In the genomic region with DNA sequence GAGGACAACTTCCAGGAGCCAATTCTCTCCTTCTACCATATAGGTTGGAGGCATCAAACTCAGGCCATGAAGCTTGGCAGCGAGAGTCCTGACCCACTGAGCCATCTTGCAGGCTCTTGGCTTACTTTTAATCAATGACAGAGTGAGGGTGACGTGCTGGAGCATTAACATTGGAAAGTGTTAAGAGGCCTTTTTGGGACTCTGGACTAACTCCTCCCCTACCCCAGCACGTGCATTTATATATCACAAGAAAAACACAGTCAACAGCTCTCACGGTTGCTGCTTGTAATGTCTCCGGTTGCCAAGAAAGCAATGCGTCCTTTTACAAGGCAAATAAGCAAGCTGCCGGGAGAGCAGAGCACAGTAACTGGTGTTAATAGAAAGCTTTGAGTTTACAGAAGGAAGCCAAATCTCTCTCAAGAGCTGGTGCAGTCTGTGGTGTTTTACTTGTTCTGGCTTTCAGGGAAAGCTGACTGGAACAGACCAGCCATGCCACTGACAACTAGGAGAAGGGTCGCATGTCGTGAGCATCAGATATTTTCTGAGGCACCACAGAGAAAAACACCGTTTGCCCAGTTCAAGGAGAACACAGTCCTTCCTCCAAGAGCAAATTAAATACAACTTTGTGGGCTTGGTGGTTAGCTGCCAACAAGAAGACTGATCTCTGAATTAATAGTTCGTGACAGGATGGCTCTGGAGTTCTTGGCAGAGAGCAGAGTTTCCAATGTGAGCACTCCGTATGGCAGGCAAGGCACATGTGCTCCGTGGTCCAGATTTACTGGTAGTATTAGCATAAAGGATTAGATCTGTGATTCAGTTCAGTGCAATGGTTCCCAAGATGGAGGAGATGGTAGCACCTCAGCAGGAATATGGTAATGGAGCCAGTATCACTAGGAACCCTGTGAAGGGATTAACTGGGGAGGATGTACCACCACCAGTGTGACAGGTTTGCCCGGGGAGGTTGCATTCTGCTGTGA, we compare ENCODE assay signal across 9 mouse cellular contexts. TPM values are rescaled to one million over a fixed set of nuclear protein-coding genes. Genes with fewer than 3 reads are reported as not detected.
DNase-seq lines count a peak whose midpoint lies in the region; ATAC-seq lines count a peak whose summit lies in the region.
"Had no signal": no experiment of that assay in that cellular context is flagged by ENCODE, and none has a peak within 500 bp of the region (broad histone marks: within the 10 kb centered on the region; RNA-seq: fewer than 3 reads in every experiment).

No protein-coding gene starts in this region.

- H3K9ac ChIP-seq in heart, embryonic 14.5 days (ENCODE audit: low read length), result no peak overlapping the region
- H3K9ac ChIP-seq in heart, embryonic 16.5 days (ENCODE audit: low read length), result no peak overlapping the region
- H3K9ac ChIP-seq: liver, embryonic 13.5 days had no signal

- H3K4me3 ChIP-seq in heart, embryonic 14.5 days (ENCODE audit: control insufficient read depth in 1 of 2, insufficient read depth in 1 of 2, low read depth in 1 of 2, low read length in 2 of 2), result no peak overlapping the region
- H3K4me3 ChIP-seq in heart, embryonic 16.5 days (ENCODE audit: low read length), result no peak overlapping the region
- H3K4me3 ChIP-seq: liver, embryonic 13.5 days had no signal

- H3K27me3 ChIP-seq in heart, embryonic 14.5 days (ENCODE audit: control insufficient read depth, insufficient read depth, low read length), result no peaks in the 10 kb centered on the region
- H3K27me3 ChIP-seq in heart, embryonic 16.5 days (ENCODE audit: control insufficient read depth, insufficient read depth, low read length), result no peaks in the 10 kb centered on the region
- H3K27me3 ChIP-seq: liver, embryonic 13.5 days had no signal

- peak overlapping the region; percentile 40 for H3K4me2 ChIP-seq in heart, embryonic 14.5 days (ENCODE audit: low read length)
- peak overlapping the region; percentile 18; the same call in 1 of the 2 replicates for H3K4me2 ChIP-seq in heart, embryonic 16.5 days (ENCODE audit: low read depth, low read length)
- H3K4me2 ChIP-seq: liver, embryonic 13.5 days had no signal

- no peak for ATAC-seq in heart, embryonic 14.5 days (ENCODE audit: insufficient number of reproducible peaks, insufficient read depth, low FRiP score, low read depth)
- ATAC-seq in heart, embryonic 16.5 days (replicated peaks; ENCODE audit: extremely low read depth, insufficient read depth, low FRiP score), result no peak

- no peak for DNase-seq in heart, adult 8-10 months (ENCODE audit: low spot score)
- DNase-seq in brain, embryonic 18.5 days (ENCODE audit: low read depth, low spot score), result peak; percentile 36
- DNase-seq in lung, postnatal 10 days, result peak; percentile 43
- DNase-seq in gastrocnemius, postnatal 36 days, result no peak
- no peak for DNase-seq in urinary bladder, postnatal 14 days (ENCODE audit: low spot score)
- no peak for DNase-seq in urinary bladder, postnatal 36 days (ENCODE audit: low spot score in 2 of 2)
- DNase-seq: liver, embryonic 13.5 days had no signal

- no peaks in the 10 kb centered on the region for H3K9me3 ChIP-seq in heart, embryonic 14.5 days (ENCODE audit: control insufficient read depth, low read length)
- H3K9me3 ChIP-seq in heart, embryonic 16.5 days (replicated peaks; ENCODE audit: control insufficient read depth, low read length), result no peaks in the 10 kb centered on the region
- H3K9me3 ChIP-seq: liver, embryonic 13.5 days had no signal

- WGBS in heart, embryonic 14.5 days, result 12% methylated on average over 14 of the region's 14 CpGs
- 16% methylated on average over 14 of the region's 14 CpGs for WGBS in heart, embryonic 16.5 days

- no peaks in the 10 kb centered on the region for H3K36me3 ChIP-seq in heart, embryonic 14.5 days (ENCODE audit: control insufficient read depth, insufficient read depth, low read length)
- no peaks in the 10 kb centered on the region for H3K36me3 ChIP-seq in heart, embryonic 16.5 days (ENCODE audit: control insufficient read depth, insufficient read depth)
- H3K36me3 ChIP-seq: liver, embryonic 13.5 days had no signal

- H3K27ac ChIP-seq in heart, embryonic 14.5 days (replicated peaks in 1 of 2; ENCODE audit: control insufficient read depth in 1 of 2, insufficient read depth in 1 of 2, low read depth in 2 of 2, low read length in 2 of 2), result peak overlapping the region; percentile 16 to 33; a peak in 1 of 4 replicates
- H3K27ac ChIP-seq in heart, embryonic 16.5 days (ENCODE audit: low read length), result no peak overlapping the region
- H3K27ac ChIP-seq: liver, embryonic 13.5 days had no signal

- intact Hi-C loops in gastrocnemius, postnatal 36 days (cut with DNase I), result no loop called here

- H3K4me1 ChIP-seq in heart, embryonic 14.5 days (ENCODE audit: control insufficient read depth in 2 of 2, insufficient read depth in 2 of 2, low read length in 2 of 2), result peaks cover 3 to 6% of the 10 kb centered on the region in 2 experiments; a peak in 3 of 4 replicates
- H3K4me1 ChIP-seq in heart, embryonic 16.5 days (ENCODE audit: control insufficient read depth, insufficient read depth, low read length), result peaks cover 7% of the 10 kb centered on the region; the same call in 1 of the 2 replicates
- H3K4me1 ChIP-seq: liver, embryonic 13.5 days had no signal

RNA-seq across cellular contexts. Expression of gene Peli2, which starts 36.5 kb away (rescaled TPM):
- polyA plus RNA-seq in heart, embryonic 14.5 days (2014; fragmentation: Nextera tagmentation; extraction: Ambion mirVana), result 3.4 and 5.0 TPM in 2 replicates
- 10 to 100 TPM; 19.1 to 22.9 (median 20.8) TPM for total RNA-seq in heart, adult 8-10 months (2022)
- polyA plus RNA-seq in heart, embryonic 16.5 days (2015; fragmentation: Nextera tagmentation; extraction: Ambion mirVana), result 2.6 and 3.5 TPM in 2 replicates
- total RNA-seq in gastrocnemius, postnatal 36 days (2021), result 10 to 100 TPM; 14.0 to 17.0 TPM

Comparison
In these comparisons a context has a peak if more than half of its experiments do, and no peak if none do; other contexts are left out.
1. DNase-seq: peak in brain, embryonic 18.5 days (single experiment) and lung, postnatal 10 days (single experiment); none in heart, adult 8-10 months (single experiment), gastrocnemius, postnatal 36 days (0 of 2), urinary bladder, postnatal 14 days (single experiment) and urinary bladder, postnatal 36 days (0 of 2).